Mouse (Mus musculus): ENCODE data around the gene Ucp3.

DNA sequence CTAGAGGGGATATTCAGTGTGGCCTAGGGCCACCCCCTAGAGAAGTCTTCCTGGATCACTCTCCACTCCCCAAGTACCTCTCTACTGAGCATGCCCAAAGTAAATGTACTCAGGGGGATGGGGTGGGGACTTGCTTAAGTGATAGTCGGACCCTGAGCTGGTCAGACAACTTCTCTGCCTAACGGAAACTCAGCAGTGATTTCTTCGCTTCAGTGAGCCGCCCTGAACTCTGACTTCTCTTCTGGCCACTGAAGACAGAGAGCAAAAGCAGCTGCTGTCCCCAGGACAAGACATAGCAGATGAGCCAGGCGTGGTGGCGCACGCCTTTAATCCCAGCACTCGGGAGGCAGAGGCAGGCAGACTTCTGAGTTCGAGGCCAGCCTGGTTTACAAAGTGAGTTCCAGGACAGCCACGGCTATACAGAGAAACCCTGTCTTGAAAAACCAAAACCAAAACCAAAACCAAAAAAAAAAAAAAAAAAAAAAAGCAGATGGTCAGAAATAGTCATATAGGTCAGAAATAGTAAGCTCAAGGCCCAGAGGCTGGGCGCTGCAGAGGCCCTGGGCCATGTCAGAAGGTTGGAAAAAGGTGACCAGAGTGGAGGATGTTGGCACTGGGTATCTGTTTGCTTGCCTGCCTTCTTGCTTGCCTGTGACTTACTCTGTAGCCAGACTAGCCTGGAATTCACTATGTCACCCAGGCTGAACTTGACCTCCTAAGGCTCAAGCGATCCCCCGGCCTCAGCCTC is 32.1 kb downstream of the Ucp3 start:
- TF ChIP-seq TAL1 (IDR thresholded peaks at IDR 0.05; ENCODE audit: low read length) (no peak), GATA1 (IDR thresholded peaks at IDR 0.05; ENCODE audit: low read length) (no peak)
